Mouse (Mus musculus): ENCODE data around the gene Epha1. TPM values are rescaled to one million over a fixed set of nuclear protein-coding genes. Genes with fewer than 3 reads are reported as not detected.

Gene Epha1
- total and polyA plus RNA-seq, 2 experiments from 2014 or later: 0.33 TPM; not detected in 1

GRCm38 (mm10) chr6:42361041-42361895, 11.8 kb downstream of the Epha1 start:
- peak overlapping the region; percentile 39; the same call in 1 of the 2 replicates for H3K27ac ChIP-seq (ENCODE audit: low read depth)
- TF ChIP-seq CTCF (IDR thresholded peaks at IDR 0.05; ENCODE audit: low read depth): no peak
- no peak for TF ChIP-seq EP300 (IDR thresholded peaks at IDR 0.05; ENCODE audit: low read depth)
- peaks cover 53% of the 10 kb centered on the region for H3K36me3 ChIP-seq (replicated peaks; ENCODE audit: control insufficient read depth, insufficient read depth, low read length)
- H3K27me3 ChIP-seq (ENCODE audit: control insufficient read depth, insufficient read depth, low read length): no peaks in the 10 kb centered on the region
- no peak for DNase-seq (ENCODE audit: low spot score)
- no peak overlapping the region for H3K9ac ChIP-seq (replicated peaks; ENCODE audit: low read depth, low read length)
- 80% methylated on average over 13 of the region's 13 CpGs for WGBS
- H3K4me3 ChIP-seq (ENCODE audit: low read depth, low read length): no peak overlapping the region
- H3K4me1 ChIP-seq (ENCODE audit: control insufficient read depth, insufficient read depth): peaks cover 47% of the 10 kb centered on the region
- no peaks in the 10 kb centered on the region for H3K9me3 ChIP-seq (replicated peaks; ENCODE audit: control insufficient read depth, low read length)
- H3K4me2 ChIP-seq (ENCODE audit: low read depth, low read length): no peak overlapping the region
- ATAC-seq (ENCODE audit: insufficient read depth, low read depth): no peak

- Histone ChIP-seq H3K27ac (ENCODE audit: low read depth) (peak overlapping the region; percentile 73), H3K9me3 (replicated peaks; ENCODE audit: control insufficient read depth, low read length) (no peaks in the 10 kb centered on the region), H3K27me3 (ENCODE audit: control insufficient read depth, insufficient read depth, low read length) (no peaks in the 10 kb centered on the region), H3K4me2 (ENCODE audit: low read depth, low read length) (no peak overlapping the region), H3K4me1 (ENCODE audit: control insufficient read depth, insufficient read depth) (peaks cover 52% of the 10 kb centered on the region), H3K36me3 (replicated peaks; ENCODE audit: control insufficient read depth, insufficient read depth, low read length) (peaks cover 62% of the 10 kb centered on the region), H3K4me3 (ENCODE audit: low read depth, low read length) (no peak overlapping the region), H3K9ac (replicated peaks; ENCODE audit: low read depth, low read length) (no peak overlapping the region)
- TF ChIP-seq EP300 (IDR thresholded peaks at IDR 0.05; ENCODE audit: low read depth) (no peak), CTCF (IDR thresholded peaks at IDR 0.05; ENCODE audit: low read depth) (no peak)
- WGBS: 75% methylated on average over 6 of the region's 6 CpGs
- DNase-seq (ENCODE audit: low spot score): no peak
- no peak for ATAC-seq (ENCODE audit: insufficient read depth, low read depth)
Observed at GRCm38 (mm10) chr6:42360231-42360840, 12.7 kb downstream of the Epha1 start.

GRCm38 (mm10) chr6:42359364-42360147, 13.5 kb downstream of the Epha1 start:
- no peaks in the 10 kb centered on the region for H3K27me3 ChIP-seq (ENCODE audit: control insufficient read depth, insufficient read depth, low read length)
- DNase-seq (ENCODE audit: low spot score): peak; percentile 70

GRCm38 (mm10) chr6:42358901-42359300, 14.2 kb downstream of the Epha1 start:
- DNase-seq (ENCODE audit: low spot score) (no peak), ATAC-seq (ENCODE audit: insufficient read depth, low read depth) (no peak)
- WGBS: 63% methylated on average over 12 of the region's 12 CpGs
- no peaks in the 10 kb centered on the region for H3K9me3 ChIP-seq (replicated peaks; ENCODE audit: control insufficient read depth, low read length)
- no peak overlapping the region for H3K9ac ChIP-seq (replicated peaks; ENCODE audit: low read depth, low read length)
- TF ChIP-seq EP300 (IDR thresholded peaks at IDR 0.05; ENCODE audit: low read depth) (no peak), CTCF (IDR thresholded peaks at IDR 0.05; ENCODE audit: low read depth) (no peak)
- no peaks in the 10 kb centered on the region for H3K27me3 ChIP-seq (ENCODE audit: control insufficient read depth, insufficient read depth, low read length)
- no peak overlapping the region for H3K4me2 ChIP-seq (ENCODE audit: low read depth, low read length)
- H3K4me3 ChIP-seq (ENCODE audit: low read depth, low read length): no peak overlapping the region
- H3K36me3 ChIP-seq (replicated peaks; ENCODE audit: control insufficient read depth, insufficient read depth, low read length): peaks cover 70% of the 10 kb centered on the region
- peaks cover 66% of the 10 kb centered on the region for H3K4me1 ChIP-seq (ENCODE audit: control insufficient read depth, insufficient read depth)
- H3K27ac ChIP-seq (ENCODE audit: low read depth): peak overlapping the region; percentile 73

More at GRCm38 (mm10) chr6:42359364-42360147, 13.5 kb downstream of the Epha1 start:
- H3K9me3 ChIP-seq (replicated peaks; ENCODE audit: control insufficient read depth, low read length): no peaks in the 10 kb centered on the region
- H3K4me3 ChIP-seq (ENCODE audit: low read depth, low read length): no peak overlapping the region
- ATAC-seq (ENCODE audit: insufficient read depth, low read depth): peak; percentile 39
- peaks cover 60% of the 10 kb centered on the region for H3K4me1 ChIP-seq (ENCODE audit: control insufficient read depth, insufficient read depth)
- 25% methylated on average over 9 of the region's 9 CpGs for WGBS
- no peak overlapping the region for H3K4me2 ChIP-seq (ENCODE audit: low read depth, low read length)
- TF ChIP-seq CTCF (IDR thresholded peaks at IDR 0.05; ENCODE audit: low read depth) (no peak), EP300 (IDR thresholded peaks at IDR 0.05; ENCODE audit: low read depth) (no peak)
- H3K27ac ChIP-seq (ENCODE audit: low read depth): peak overlapping the region; percentile 73
- peaks cover 70% of the 10 kb centered on the region for H3K36me3 ChIP-seq (replicated peaks; ENCODE audit: control insufficient read depth, insufficient read depth, low read length)
- no peak overlapping the region for H3K9ac ChIP-seq (replicated peaks; ENCODE audit: low read depth, low read length)

GRCm38 (mm10) chr6:42357901-42358300, 15.2 kb downstream of the Epha1 start:
- peaks cover 73% of the 10 kb centered on the region for H3K36me3 ChIP-seq (replicated peaks; ENCODE audit: control insufficient read depth, insufficient read depth, low read length)
- 58% methylated on average over 6 of the region's 6 CpGs for WGBS
- no peak for TF ChIP-seq EP300 (IDR thresholded peaks at IDR 0.05; ENCODE audit: low read depth)
- no peak for TF ChIP-seq CTCF (IDR thresholded peaks at IDR 0.05; ENCODE audit: low read depth)
- no peak for DNase-seq (ENCODE audit: low spot score)
- ATAC-seq (ENCODE audit: insufficient read depth, low read depth): no peak
- H3K9me3 ChIP-seq (replicated peaks; ENCODE audit: control insufficient read depth, low read length): no peaks in the 10 kb centered on the region
- peak overlapping the region; percentile 52 for H3K27ac ChIP-seq (ENCODE audit: low read depth)
- no peak overlapping the region; the same call in 1 of the 2 replicates for H3K9ac ChIP-seq (replicated peaks; ENCODE audit: low read depth, low read length)
- H3K4me3 ChIP-seq (ENCODE audit: low read depth, low read length): no peak overlapping the region
- no peak overlapping the region for H3K4me2 ChIP-seq (ENCODE audit: low read depth, low read length)
- H3K27me3 ChIP-seq (ENCODE audit: control insufficient read depth, insufficient read depth, low read length): no peaks in the 10 kb centered on the region
- H3K4me1 ChIP-seq (ENCODE audit: control insufficient read depth, insufficient read depth): peaks cover 71% of the 10 kb centered on the region
